Mouse (Mus musculus): Measurements from ENCODE around the gene Olfr1090. TPM values are rescaled to one million over a fixed set of nuclear protein-coding genes. Genes with fewer than 3 reads are reported as not detected.

Gene Olfr1090
- not detected in 2 replicates for polyA plus RNA-seq (2012; rRNA removed)

- WGBS: 95% methylated on average over 1 of the region's 1 CpGs
- Histone ChIP-seq H3K27ac (ENCODE audit: control insufficient read depth, insufficient read depth, low read length) (no peak within 1 kb of the TSS), H3K27me3 (ENCODE audit: control insufficient read depth, insufficient read depth, low read length) (no peaks in the 10 kb centered on the region), H3K4me1 (replicated peaks; ENCODE audit: control insufficient read depth, insufficient read depth, low read length) (no peaks in the 10 kb centered on the region), H3K4me3 (ENCODE audit: control insufficient read depth, insufficient read depth, low read length) (no peak within 1 kb of the TSS), H3K36me3 (ENCODE audit: control insufficient read depth, insufficient read depth, low read length) (no peaks in the 10 kb centered on the region)
- no peak for DNase-seq
- no peak for TF ChIP-seq CTCF (IDR thresholded peaks at IDR 0.05; ENCODE audit: borderline replicate concordance, control insufficient read depth, extremely low read depth, insufficient read depth, low read length, poor library complexity)
- no peak for TF ChIP-seq POLR2A (IDR thresholded peaks at IDR 0.05; ENCODE audit: control insufficient read depth, extremely low read depth, insufficient read depth, low read length, poor library complexity)
These were observed at the start of gene Olfr1090 for GRCm38 (mm10) chr2:86758893-86759292. Gene Olfr1090 (minus strand): TSS chr2:86758993.

DNA sequence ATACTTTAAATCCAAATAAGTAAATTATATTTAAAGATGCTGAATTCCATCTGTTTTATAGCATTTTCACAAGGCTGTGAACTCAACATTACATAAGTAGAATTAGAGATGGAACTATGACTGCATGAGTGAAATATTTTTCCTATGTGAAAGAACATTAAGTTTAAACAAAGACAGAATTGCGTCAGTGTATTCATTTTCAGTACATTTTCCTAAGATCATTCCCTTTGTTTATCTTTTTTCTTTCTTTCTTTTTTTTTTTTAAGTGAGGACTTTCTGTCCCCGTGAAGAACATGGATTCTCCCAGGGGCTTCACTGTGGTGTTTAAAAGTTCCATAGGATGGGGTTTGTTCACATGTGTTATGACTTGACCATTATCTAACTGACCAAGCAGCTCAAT, 23.4 kb upstream of the Olfr1090 start, which contains the start of gene Olfr1093:
TSS of gene Olfr1093 (plus strand) at position 301 of the 400 bp plus-strand sequence.
- Histone ChIP-seq H3K4me3 (ENCODE audit: control insufficient read depth, insufficient read depth, low read length) (no peak within 1 kb of the TSS), H3K4me1 (replicated peaks; ENCODE audit: control insufficient read depth, insufficient read depth, low read length) (no peaks in the 10 kb centered on the region), H3K27ac (ENCODE audit: control insufficient read depth, insufficient read depth, low read length) (no peak within 1 kb of the TSS), H3K36me3 (ENCODE audit: control insufficient read depth, insufficient read depth, low read length) (no peaks in the 10 kb centered on the region), H3K27me3 (ENCODE audit: control insufficient read depth, insufficient read depth, low read length) (no peaks in the 10 kb centered on the region)
- DNase-seq: no peak
- 83% methylated on average over 2 of the region's 2 CpGs for WGBS
- no peak for TF ChIP-seq CTCF (IDR thresholded peaks at IDR 0.05; ENCODE audit: borderline replicate concordance, control insufficient read depth, extremely low read depth, insufficient read depth, low read length, poor library complexity)
- TF ChIP-seq POLR2A (IDR thresholded peaks at IDR 0.05; ENCODE audit: control insufficient read depth, extremely low read depth, insufficient read depth, low read length, poor library complexity): no peak

GRCm38 (mm10) chr2:86761050-86761449, 2.3 kb upstream of the Olfr1090 start:
- WGBS: 98% methylated on average over 6 of the region's 6 CpGs
- Histone ChIP-seq H3K27me3 (ENCODE audit: control insufficient read depth, insufficient read depth, low read length) (no peaks in the 10 kb centered on the region), H3K27ac (ENCODE audit: control insufficient read depth, insufficient read depth, low read length) (no peak overlapping the region), H3K36me3 (ENCODE audit: control insufficient read depth, insufficient read depth, low read length) (no peaks in the 10 kb centered on the region), H3K4me1 (replicated peaks; ENCODE audit: control insufficient read depth, insufficient read depth, low read length) (no peaks in the 10 kb centered on the region), H3K4me3 (ENCODE audit: control insufficient read depth, insufficient read depth, low read length) (no peak overlapping the region)
- no peak for DNase-seq
- TF ChIP-seq CTCF (IDR thresholded peaks at IDR 0.05; ENCODE audit: borderline replicate concordance, control insufficient read depth, extremely low read depth, insufficient read depth, low read length, poor library complexity) (no peak), POLR2A (IDR thresholded peaks at IDR 0.05; ENCODE audit: control insufficient read depth, extremely low read depth, insufficient read depth, low read length, poor library complexity) (no peak)

- no peak within 1 kb of the TSS for H3K27ac ChIP-seq (ENCODE audit: control insufficient read depth, insufficient read depth, low read length)
- no peak for DNase-seq
- no peaks in the 10 kb centered on the region for H3K4me1 ChIP-seq (replicated peaks; ENCODE audit: control insufficient read depth, insufficient read depth, low read length)
- no peaks in the 10 kb centered on the region for H3K36me3 ChIP-seq (ENCODE audit: control insufficient read depth, insufficient read depth, low read length)
- TF ChIP-seq POLR2A (IDR thresholded peaks at IDR 0.05; ENCODE audit: control insufficient read depth, extremely low read depth, insufficient read depth, low read length, poor library complexity) (no peak), CTCF (IDR thresholded peaks at IDR 0.05; ENCODE audit: borderline replicate concordance, control insufficient read depth, extremely low read depth, insufficient read depth, low read length, poor library complexity) (no peak)
- H3K4me3 ChIP-seq (ENCODE audit: control insufficient read depth, insufficient read depth, low read length): no peak within 1 kb of the TSS
- H3K27me3 ChIP-seq (ENCODE audit: control insufficient read depth, insufficient read depth, low read length): no peaks in the 10 kb centered on the region
These were observed 25.2 kb downstream of the Olfr1090 start, which contains the start of gene Olfr1089 for GRCm38 (mm10) chr2:86733601-86734000. Gene Olfr1089 (minus strand): TSS chr2:86733701.

Other genes starting within 250 kb of the Olfr1090 start
- not detected in 2 replicates for gene Olfr1079, start 216.5 kb downstream of the Olfr1090 start, polyA plus RNA-seq (2012; rRNA removed)
- gene Olfr1080, start 200.8 kb downstream of the Olfr1090 start, polyA plus RNA-seq (2012; rRNA removed): not detected in 2 replicates
- gene Olfr1082, start 160.0 kb downstream of the Olfr1090 start, polyA plus RNA-seq (2012; rRNA removed): not detected in 2 replicates
- not detected in 2 replicates for gene Olfr1084, start 119.3 kb downstream of the Olfr1090 start, polyA plus RNA-seq (2012; rRNA removed)
- gene Olfr1085, start 97.0 kb downstream of the Olfr1090 start, polyA plus RNA-seq (2012; rRNA removed): not detected in 2 replicates
- gene Olfr1086, start 78.9 kb downstream of the Olfr1090 start, polyA plus RNA-seq (2012; rRNA removed): not detected in 2 replicates
- not detected in 2 replicates for gene Olfr1087, start 60.6 kb downstream of the Olfr1090 start, polyA plus RNA-seq (2012; rRNA removed)
- gene Olfr1089, start 25.3 kb downstream of the Olfr1090 start, polyA plus RNA-seq (2012; rRNA removed): not detected in 2 replicates
- gene Olfr1093, start 23.5 kb upstream of the Olfr1090 start, polyA plus RNA-seq (2012; rRNA removed): not detected in 2 replicates
- gene Olfr141, start 51.0 kb upstream of the Olfr1090 start, polyA plus RNA-seq (2012; rRNA removed): not detected in 2 replicates
- gene Olfr1094, start 65.7 kb upstream of the Olfr1090 start, polyA plus RNA-seq (2012; rRNA removed): not detected in 2 replicates
- not detected in 2 replicates for gene Olfr1095, start 92.7 kb upstream of the Olfr1090 start, polyA plus RNA-seq (2012; rRNA removed)
- not detected in 2 replicates for gene Gm13723, start 115.8 kb upstream of the Olfr1090 start, polyA plus RNA-seq (2012; rRNA removed)
- gene Olfr1097, start 133.2 kb upstream of the Olfr1090 start, polyA plus RNA-seq (2012; rRNA removed): not detected in 2 replicates
- gene Olfr1098, start 165.6 kb upstream of the Olfr1090 start, polyA plus RNA-seq (2012; rRNA removed): not detected in 2 replicates
- not detected in 2 replicates for gene Olfr1099, start 201.7 kb upstream of the Olfr1090 start, polyA plus RNA-seq (2012; rRNA removed)
- gene Olfr1100, start 221.0 kb upstream of the Olfr1090 start, polyA plus RNA-seq (2012; rRNA removed): not detected in 2 replicates
- gene Olfr1101, start 232.2 kb upstream of the Olfr1090 start, polyA plus RNA-seq (2012; rRNA removed): not detected in 2 replicates
- not detected in 2 replicates for gene Olfr1102, start 239.4 kb upstream of the Olfr1090 start, polyA plus RNA-seq (2012; rRNA removed)

All from thymus, adult 2 months (tissue).